Mouse (Mus musculus): Measurements from ENCODE around the gene Cenpc1.

Cenpc1 gene

DNA sequence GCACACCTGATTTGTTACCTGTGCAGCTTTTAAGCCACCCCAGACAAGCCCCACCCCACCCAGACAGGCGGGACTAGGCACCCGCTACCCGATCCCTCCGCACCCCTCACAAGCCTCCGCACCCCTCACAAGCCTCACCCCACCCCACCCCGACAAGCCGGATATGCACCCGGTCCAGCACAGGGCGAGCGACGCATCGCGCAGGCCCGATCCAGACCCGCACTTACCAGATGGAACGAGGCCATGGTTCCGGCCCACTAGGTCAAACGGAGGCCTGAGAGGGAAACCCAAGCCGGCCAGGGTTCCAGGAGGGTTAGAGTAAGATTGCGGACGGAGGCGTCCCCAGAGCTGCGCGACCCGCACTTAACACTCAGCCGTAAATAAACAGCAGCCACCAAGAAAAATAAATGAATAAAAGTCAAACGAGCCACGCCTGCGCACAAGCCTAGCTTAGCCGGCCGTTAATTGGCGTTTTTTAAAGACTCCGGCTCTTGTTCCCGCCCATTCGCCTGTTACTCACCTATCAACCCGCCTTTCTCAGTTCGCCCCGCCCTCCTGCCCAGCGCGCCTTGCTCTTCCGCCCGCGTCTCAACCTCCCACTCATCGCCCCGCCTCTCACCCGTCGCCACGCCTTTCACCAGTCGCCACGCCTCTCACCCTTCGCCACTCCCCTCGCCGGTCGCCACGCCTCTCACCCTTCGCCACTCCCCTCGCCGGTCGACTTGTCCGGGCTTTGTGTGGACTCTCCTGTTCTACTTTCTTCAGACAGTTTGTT, at the start of gene Cenpc1:
TSS of gene Cenpc1 (minus strand) at position 483 of the 775 bp plus-strand sequence.
- peak; percentile 90 to 94 for DNase-seq

GRCm38 (mm10) chr5:86113997-86114396, 48.6 kb upstream of the Cenpc1 start:
- no peak for DNase-seq

DNA sequence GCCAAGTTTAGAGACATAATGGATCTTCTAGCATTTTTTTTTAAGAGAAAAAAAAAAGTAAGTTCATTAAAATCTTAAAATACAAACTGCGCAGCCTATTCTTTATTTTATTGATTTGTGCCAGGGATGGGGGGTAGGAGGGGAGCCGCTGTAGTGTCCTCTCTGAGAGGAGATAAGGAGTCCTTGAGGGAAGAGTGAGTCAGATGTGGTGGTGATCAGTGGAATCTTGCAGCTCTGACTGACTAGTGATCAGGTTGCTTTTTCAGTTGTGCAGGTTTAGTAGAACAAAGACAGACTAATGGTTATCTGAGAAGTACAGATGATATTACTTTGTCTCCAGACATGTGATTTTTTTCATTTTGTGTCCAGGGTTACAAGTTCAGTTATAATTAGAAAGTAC, 47.7 kb upstream of the Cenpc1 start:
- no peak for DNase-seq

DNA sequence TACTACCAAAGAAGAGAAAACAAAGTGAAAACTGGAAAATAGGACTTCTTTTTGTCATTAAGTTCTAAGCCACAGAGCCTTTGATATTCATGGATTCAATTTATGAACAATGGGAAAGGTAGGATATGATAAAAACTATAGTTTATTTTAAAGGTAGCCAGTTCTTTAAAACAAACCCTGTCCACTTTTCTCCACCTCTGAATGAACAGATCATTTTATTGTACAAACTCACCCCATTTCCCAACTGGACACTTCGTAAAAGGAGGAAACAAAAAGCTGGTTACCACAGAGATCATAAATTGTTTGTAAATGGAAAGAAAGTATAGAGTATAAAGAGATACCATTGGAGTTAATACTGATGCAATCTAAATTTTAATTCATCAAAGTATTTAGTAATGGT, 45.7 kb upstream of the Cenpc1 start:
- DNase-seq: no peak

DNA sequence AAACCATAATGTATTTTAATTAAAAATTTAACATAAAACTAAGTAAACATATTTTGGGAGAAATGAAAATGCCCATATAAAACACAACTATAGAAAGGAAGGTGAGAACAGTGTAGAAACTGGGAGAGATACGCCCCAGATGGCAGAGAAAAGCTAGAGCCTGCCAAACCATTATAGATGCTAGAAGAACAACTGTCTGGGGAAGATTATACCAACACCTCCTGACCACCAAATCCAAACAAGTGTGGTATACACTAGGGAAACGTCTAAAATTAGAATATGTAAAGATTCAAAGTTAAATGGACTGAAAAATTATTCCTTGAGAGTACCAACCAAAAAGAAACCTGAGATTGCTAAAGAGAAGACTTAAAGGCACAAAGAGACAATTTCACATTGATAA, 41.2 kb upstream of the Cenpc1 start:
- no peak for DNase-seq

DNA sequence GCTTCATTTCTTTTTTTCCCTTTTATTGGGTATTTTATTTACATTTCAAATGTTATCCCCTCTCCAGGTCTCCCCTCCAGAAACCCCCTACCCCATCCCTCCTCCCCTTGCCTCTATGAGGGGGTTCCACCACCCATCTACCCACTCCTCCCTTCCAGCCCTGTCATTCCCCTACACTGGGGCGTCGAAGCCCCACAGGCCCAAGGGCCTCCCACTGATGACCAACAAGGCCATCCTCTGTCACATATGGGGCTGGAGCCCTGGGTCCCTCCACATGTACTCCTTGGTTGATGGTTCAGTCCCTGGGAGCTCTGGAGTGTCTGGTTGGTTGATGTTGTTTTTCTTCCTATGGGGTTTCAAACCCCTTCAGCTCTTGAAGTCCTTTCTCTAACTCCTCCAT, 36.8 kb upstream of the Cenpc1 start:
- no peak for DNase-seq

- DNase-seq: no peak
Measured at GRCm38 (mm10) chr5:86100621-86101020, 35.2 kb upstream of the Cenpc1 start.

- no peak for DNase-seq
Measured at GRCm38 (mm10) chr5:86098988-86099387, 33.6 kb upstream of the Cenpc1 start.

DNA sequence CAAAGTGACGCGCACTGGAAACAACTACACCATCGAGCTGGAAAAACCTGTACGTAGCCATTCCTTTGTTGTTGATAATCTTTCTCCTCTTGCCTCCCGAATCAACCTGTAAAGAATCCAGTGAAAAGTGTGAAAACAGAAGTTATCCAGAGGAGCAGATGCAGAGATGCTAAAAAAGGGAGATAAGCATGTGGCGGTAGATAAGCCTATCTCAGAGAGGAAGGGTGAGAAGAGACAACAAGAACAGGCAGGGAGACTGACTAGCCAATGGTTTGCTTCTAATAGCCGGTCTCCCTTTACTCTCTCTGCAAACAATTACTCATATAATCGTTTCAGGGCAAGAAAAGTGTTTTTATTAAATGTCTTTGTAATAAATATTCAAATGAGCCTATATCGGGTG, 29.4 kb upstream of the Cenpc1 start:
- no peak for DNase-seq

DNA sequence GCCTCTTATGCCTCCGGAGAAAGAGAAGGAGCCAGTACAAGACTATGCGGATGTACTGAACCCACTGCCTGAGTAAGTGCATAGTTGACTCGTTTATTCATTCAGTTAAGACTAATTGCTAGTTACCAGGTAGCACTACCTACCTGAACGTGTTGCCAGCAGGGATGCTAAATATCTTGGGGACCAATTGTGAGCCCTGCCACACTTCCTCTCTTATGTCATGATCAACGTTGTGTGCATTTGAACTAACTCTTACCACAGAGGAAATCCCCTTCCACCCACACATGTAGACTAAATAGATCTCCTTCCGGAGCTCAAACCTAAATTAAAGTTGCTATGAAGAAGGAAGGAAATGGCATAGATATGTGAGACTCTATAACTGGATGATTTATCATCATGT, 21.4 kb upstream of the Cenpc1 start:
- no peak for DNase-seq

DNA sequence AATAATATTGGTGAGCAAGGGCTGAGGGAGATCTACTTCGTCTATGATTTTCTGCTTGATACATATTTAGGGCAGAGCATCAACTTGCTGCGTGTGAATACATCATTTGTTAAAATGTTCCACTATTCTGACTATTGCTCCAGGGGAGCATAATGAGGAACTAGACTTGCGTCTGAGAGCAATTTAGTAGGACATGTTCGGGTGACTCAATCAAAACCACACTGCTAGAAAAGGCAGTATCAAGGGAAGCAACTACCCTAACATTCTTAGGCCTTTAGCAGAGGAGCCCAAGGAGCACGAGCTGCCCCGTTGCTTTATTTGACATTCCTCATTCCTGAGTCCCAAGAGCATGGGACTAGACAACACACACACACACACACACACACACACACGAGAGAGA, 19.6 kb upstream of the Cenpc1 start:
- no peak for DNase-seq

DNA sequence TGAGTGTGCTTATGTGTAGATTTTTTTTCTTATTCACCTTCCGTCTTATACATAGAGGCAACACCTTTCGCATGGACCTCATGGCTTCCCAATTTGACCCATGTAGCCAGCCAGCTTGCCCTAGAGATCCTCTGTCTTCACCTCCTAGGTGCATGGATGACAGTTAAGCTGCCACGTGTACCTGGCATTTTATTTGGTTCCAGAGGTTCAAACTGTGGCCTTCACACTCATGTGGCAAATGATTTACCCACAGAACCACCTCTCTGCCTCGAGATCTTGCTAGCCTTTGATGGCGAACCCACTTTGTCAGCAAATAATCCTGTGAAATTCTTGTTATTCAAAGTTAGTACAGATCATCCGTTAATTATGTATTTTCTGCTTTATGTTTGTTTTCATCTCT, 18.6 kb upstream of the Cenpc1 start:
- no peak for DNase-seq

GRCm38 (mm10) chr5:86078720-86079334, 13.4 kb upstream of the Cenpc1 start:
- no peak for DNase-seq

DNA sequence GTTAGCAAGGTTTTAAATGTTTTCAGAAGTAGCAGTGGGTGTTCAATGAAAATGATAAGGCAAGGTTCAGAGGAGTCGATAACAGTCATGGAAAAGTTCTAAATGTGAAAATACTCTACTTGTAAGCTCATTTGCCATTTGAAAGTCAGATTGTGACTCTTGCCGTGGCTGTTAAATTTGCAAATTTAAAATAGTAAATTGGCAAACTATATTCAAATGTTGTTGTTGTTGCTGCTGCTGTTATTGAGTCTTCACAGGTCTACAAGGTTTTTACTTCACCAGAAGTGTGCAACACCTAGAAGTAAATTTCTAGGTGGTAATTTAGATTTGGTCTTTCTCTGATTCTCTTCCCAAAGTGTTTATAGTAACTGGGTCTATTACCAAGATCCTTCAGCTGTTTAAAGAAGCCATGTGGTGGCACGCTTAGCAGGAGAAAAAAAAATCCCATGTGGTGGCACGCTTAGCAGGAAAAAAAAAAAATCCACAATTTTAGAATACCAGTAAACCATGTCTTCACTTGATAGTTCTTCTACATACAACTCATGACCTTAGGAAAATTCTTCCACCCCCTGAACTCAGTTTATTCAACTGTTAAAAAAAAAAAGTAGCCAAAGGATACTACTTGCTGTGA, 7.5 kb upstream of the Cenpc1 start:
- DNase-seq: no peak

DNA sequence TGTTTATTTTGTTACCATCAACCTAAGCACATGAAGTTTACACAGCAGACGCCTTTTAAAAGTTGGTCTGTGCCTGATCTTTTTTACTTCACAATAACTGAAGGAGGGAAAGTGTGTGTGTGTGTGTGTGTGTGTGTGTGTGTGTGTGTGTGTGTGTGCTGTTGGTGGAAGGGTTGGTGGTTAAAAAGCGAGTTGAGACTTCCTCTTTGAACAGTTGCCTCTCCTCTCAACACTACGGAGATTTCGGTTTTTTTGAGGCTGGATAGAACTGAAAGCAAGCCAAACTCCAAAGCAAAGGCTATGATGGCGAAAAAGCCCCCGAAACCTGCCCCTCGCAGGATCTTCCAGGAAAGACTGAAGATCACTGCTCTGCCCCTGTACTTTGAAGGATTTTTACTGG, 6.2 kb upstream of the Cenpc1 start, which contains the start of gene Stap1:
TSS of gene Stap1 (plus strand) at position 209 of the 400 bp plus-strand sequence.
- no peak for DNase-seq

DNA sequence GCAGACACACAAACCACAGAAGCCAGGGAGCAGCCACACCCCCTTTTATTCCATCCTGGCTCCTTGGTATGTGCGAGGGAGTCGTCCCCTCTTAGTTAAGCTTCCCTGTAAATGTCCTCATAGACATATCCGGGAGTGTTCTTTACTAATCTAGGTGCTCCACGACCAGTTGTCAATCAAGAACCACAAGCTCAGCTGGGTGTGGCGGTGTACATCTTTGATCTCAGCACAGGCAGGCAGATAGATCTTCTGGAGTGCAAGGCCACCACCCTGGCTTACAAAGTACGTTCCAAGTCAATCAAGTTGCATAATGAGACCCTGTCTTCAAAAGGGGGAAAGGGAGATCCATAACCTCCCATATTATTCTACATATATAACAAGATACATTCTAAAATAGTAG, 3.7 kb upstream of the Cenpc1 start:
- DNase-seq: no peak

- DNase-seq: no peak
Measured at GRCm38 (mm10) chr5:86068451-86068850, 3.1 kb upstream of the Cenpc1 start.

DNA sequence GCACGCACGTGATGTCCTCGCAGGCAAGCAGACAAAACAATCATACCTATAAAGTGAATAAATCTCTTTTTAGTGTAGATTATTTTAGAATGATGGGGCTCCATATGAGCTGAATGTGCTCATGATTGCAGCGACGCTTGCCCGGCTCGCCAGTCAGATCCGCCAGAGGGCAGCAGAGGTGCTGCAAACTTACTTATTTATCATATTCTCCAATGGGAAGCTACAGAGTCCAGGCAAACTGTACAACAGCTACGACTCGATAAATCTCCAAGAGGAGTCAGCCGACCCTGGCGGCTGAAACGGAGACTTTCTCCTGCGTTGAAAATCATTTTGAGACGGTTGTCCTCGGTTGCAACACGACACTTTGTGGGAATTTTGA, 1.2 kb upstream of the Cenpc1 start:
- DNase-seq: peak; percentile 81 to 83

GRCm38 (mm10) chr5:86065876-86066550, 630 bp upstream of the Cenpc1 start:
- DNase-seq: no peak

- DNase-seq: no peak
Measured at GRCm38 (mm10) chr5:86063501-86063900, 1.9 kb downstream of the Cenpc1 start.

GRCm38 (mm10) chr5:86029820-86030219, 35.6 kb downstream of the Cenpc1 start:
- DNase-seq: peak in 1 of 2 experiments; percentile 29

DNA sequence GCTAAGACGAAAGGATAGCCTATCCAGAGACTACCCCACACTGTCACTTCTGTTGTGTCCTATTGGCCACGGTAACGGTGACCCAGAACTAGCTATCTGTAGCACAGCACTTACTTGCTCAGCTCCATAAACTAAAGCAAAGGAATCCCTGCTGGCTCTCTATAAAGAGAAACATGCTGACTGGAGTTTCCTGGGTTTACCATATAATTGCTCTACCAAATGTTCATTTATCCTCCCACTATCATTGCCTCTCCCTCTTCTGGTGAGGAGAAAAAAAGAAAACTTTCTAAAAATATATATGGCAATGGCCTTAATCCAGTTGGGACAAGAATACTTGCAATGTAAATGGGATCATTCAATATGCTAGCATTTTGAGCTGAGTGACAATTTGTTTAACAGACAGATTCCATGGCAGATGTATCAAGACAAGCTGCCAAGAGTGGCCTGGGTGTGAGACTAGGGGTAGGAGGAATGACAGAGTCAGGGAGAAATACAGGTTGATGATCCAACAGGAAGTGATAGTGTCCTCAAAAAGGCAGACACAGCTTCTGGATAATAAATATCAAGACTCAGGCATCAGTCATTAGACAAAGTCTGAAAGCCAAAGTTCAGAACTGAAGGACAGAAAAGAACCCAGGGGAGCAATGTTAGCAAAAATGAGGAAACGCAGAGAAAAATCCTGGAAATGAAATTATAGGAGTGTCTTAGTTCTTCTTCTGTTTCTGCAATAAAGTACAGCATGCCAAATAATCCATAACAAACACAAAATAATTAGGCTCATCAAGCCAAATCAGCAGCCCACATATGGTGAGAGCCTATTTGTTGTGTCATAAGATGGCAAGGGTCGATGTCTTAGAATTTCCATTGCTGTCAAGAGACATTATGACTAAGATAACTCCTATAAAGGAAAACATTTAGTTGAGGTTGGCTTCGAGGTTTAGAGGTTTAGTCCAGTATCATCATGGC, 68.6 kb downstream of the Cenpc1 start:
- no peak for DNase-seq
